Mouse (Mus musculus) bone marrow, adult 2 months (tissue): ENCODE measurements at regions not wholly inside any gene's neighbourhood (a gene's known extent, or its start where the extent isn't known, plus 50 kb on each side); places are given as distances from the start of the nearest gene placed in this dataset.

ENCODE experiments used
- CTCF ChIP-seq: fragments of 200-500 bp; IDR thresholded peaks from 2 replicates; pipeline ENCODE4 v1.5.1; 2011; ENCODE audit warnings: low read length, control low read depth; ENCODE audit not compliant: control insufficient read depth, insufficient read depth
- POLR2A ChIP-seq: fragments of 200-500 bp; IDR thresholded peaks from 2 replicates; pipeline ENCODE4 v1.6.1; 2011; ENCODE audit warnings: low read depth, mild to moderate bottlenecking, control low read depth, low read length, borderline replicate concordance; ENCODE audit not compliant: control insufficient read depth

DNA sequence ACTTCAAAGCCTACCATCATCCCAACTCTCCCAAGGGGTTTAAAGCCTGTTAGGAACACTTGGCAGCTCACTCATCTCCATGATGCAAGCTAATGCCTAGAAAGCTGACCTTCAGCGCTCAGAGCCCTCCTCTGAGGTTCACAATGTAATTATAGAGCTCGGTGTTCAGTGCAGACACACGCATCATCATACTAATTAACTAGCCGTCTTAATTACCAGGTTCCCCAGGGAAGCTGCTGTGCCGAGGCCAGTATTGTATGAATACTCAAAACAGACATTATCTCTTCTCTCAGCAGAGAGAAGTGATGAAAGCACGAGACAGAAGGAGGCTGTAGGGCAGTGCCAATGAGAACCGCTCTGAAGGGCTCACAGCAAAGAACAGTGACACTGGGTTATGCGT, 295.5 kb upstream of the Mctp2 start:
- no peak for TF ChIP-seq CTCF
- no peak for TF ChIP-seq POLR2A
